Mouse (Mus musculus): ENCODE measurements around the gene Ncdn.

DNA sequence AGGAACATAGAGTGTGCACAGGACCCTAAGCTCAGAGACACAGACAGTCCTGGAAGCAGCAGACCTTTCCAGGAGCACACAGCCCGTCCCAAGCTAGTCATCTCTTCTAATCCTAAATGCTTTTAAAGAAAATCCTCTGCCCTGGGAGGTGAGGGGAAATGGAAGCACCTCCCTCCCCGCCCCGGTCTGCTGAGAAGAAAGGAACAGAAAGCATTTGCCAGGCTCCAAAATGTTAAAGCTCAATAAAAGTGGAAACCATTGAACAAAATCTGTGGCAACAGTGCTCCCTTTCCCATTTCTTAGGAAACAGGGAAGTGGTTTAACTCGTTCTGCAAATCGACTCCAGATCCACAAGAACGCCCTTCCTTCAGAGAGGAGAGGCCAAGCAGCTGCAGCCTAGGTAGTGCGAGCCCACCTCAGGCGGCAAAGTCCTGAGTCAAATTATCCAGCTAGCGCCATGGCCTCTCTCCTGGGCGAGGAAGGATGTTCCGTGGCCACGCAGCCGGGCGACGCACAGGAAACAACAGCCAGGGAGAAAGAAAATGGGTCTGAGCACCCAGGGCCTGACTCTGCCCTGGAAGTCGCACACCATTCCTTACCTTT lies 19.1 kb downstream of the Ncdn start:
- TF ChIP-seq POLR2A (IDR thresholded peaks at IDR 0.05; ENCODE audit: insufficient read length, low read depth), result no peak
- no peak for TF ChIP-seq TCF12 (IDR thresholded peaks at IDR 0.05; ENCODE audit: insufficient read depth, poor library complexity, severe bottlenecking)
- no peak for TF ChIP-seq MAX (IDR thresholded peaks at IDR 0.05; ENCODE audit: low read depth)
- TF ChIP-seq TCF3 (IDR thresholded peaks at IDR 0.05; ENCODE audit: insufficient read length, low read depth), result no peak
